Comparison of ENCODE assay signal across 23 mouse cellular contexts in the genomic region with DNA sequence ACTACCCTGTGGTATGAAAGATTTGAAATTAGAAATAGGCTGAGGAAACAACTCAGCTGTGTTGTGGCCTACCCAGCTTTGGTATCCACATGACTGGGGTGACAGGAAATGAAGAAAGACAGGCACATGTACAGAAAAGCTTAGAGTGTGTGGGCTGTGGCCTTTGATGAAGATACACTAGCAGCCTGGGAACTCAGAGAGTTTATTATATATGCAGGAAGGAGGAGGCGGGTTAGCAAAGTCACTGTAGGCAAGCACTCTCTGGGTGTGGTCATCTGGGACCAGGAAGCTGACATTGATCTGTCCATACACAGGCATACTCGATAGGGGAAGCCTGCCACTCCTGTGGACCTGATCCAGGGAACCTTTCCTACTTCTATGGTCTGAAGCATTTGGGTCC.
DNase-seq lines count a peak whose midpoint lies in the region; ATAC-seq and TF ChIP-seq lines count a peak whose summit lies in the region.
"Had no signal": no experiment of that assay in that cellular context is flagged by ENCODE, and none has a peak within 500 bp of the region (broad histone marks: within the 10 kb centered on the region; RNA-seq: fewer than 3 reads in every experiment).

No protein-coding gene starts in this region.

- 84% methylated on average over 2 of the region's 2 CpGs for WGBS in midbrain, embryonic 11.5 days

- DNase-seq in layer of hippocampus, adult 2 months (ENCODE audit: low spot score in 2 of 2) = no peak
- no peak for DNase-seq in layer of hippocampus, adult 18-20 months (ENCODE audit: low spot score in 2 of 2)
- peak; percentile 33 for DNase-seq in thymus, postnatal 14 days
- no peak for DNase-seq in embryo, embryonic 10.5 days (ENCODE audit: low spot score)
- DNase-seq in frontal cortex, postnatal 36 days (ENCODE audit: low spot score in 2 of 2) = no peak
- DNase-seq in midbrain, embryonic 11.5 days (ENCODE audit: low spot score, missing footprints) = no peak
- DNase-seq: adrenal gland, adult 8-10 months; cerebellum, adult 11-12 months; cerebellum, postnatal 14 days; forebrain, postnatal 0 days; gastrocnemius, postnatal 14 days; kidney, adult 8-10 months; kidney, postnatal 25 days; layer of hippocampus, adult 9-11 months; left cerebral cortex, postnatal 4 days; liver had no signal

- peak; percentile 83 for ATAC-seq in CD4-positive, CD25-positive, alpha-beta regulatory T cell, adult 4 months
- peak; percentile 64 for ATAC-seq in inflammation-experienced regulatory T-cells, adult 6 months
- no peak for ATAC-seq in midbrain, embryonic 11.5 days (ENCODE audit: low FRiP score)
- ATAC-seq: forebrain, postnatal 0 days had no signal

- no peaks in the 10 kb centered on the region for H3K36me3 ChIP-seq in midbrain, embryonic 11.5 days (ENCODE audit: control insufficient read depth, insufficient read depth, low read length)
- H3K36me3 ChIP-seq: embryonic facial prominence, embryonic 15.5 days; midbrain, embryonic 12.5 days; neural tube, embryonic 13.5 days had no signal

- no peak for TF ChIP-seq CTCF in layer of hippocampus, adult 2 months (conservative IDR thresholded peaks at IDR 0.05)

- H3K27me3 ChIP-seq in midbrain, embryonic 11.5 days (ENCODE audit: control insufficient read depth, insufficient read depth, low read length) = no peaks in the 10 kb centered on the region
- H3K27me3 ChIP-seq: embryonic facial prominence, embryonic 15.5 days; midbrain, embryonic 12.5 days; neural tube, embryonic 13.5 days had no signal

- H3K4me2 ChIP-seq in midbrain, embryonic 11.5 days = no peak overlapping the region
- H3K4me2 ChIP-seq: embryonic facial prominence, embryonic 15.5 days; midbrain, embryonic 12.5 days; neural tube, embryonic 13.5 days had no signal

- H3K4me3 ChIP-seq in layer of hippocampus, adult 2 months = no peak overlapping the region
- no peak overlapping the region for H3K4me3 ChIP-seq in midbrain, embryonic 11.5 days (ENCODE audit: low read depth, low read length)
- H3K4me3 ChIP-seq: embryonic facial prominence, embryonic 15.5 days; left cerebral cortex, adult 2 months; midbrain, embryonic 12.5 days; neural tube, embryonic 13.5 days had no signal

- no peaks in the 10 kb centered on the region for H3K9me3 ChIP-seq in midbrain, embryonic 11.5 days (ENCODE audit: control insufficient read depth, low read length)
- H3K9me3 ChIP-seq: embryonic facial prominence, embryonic 15.5 days; midbrain, embryonic 12.5 days; neural tube, embryonic 13.5 days had no signal

- no peak overlapping the region for H3K9ac ChIP-seq in midbrain, embryonic 11.5 days (ENCODE audit: low read length)
- H3K9ac ChIP-seq: embryonic facial prominence, embryonic 15.5 days; forebrain, postnatal 0 days; midbrain, embryonic 12.5 days; neural tube, embryonic 13.5 days had no signal

- H3K4me1 ChIP-seq in midbrain, embryonic 11.5 days (ENCODE audit: control insufficient read depth, insufficient read depth, low read length) = no peaks in the 10 kb centered on the region
- H3K4me1 ChIP-seq: embryonic facial prominence, embryonic 15.5 days had no signal

- peak overlapping the region; percentile 19; the same call in 1 of the 2 replicates for H3K27ac ChIP-seq in layer of hippocampus, adult 2 months
- no peak overlapping the region for H3K27ac ChIP-seq in midbrain, embryonic 11.5 days (ENCODE audit: low read depth, low read length)
- H3K27ac ChIP-seq: embryonic facial prominence, embryonic 15.5 days; left cerebral cortex, adult 2 months; macrophage; midbrain, embryonic 12.5 days; neural tube, embryonic 13.5 days had no signal
